ENCODE assay signal across 16 mouse cellular contexts in genomic region chr9:95328261-95329052, GRCm38 (mm10).
DNase-seq lines count a peak whose midpoint lies in the region; ATAC-seq lines count a peak whose summit lies in the region.
"Had no signal": no experiment of that assay in that cellular context is flagged by ENCODE, and none has a peak within 500 bp of the region (broad histone marks: within the 10 kb centered on the region; RNA-seq: fewer than 3 reads in every experiment).

No protein-coding gene starts in this region.

- no peak overlapping the region for H3K9ac ChIP-seq in heart, embryonic 12.5 days
- H3K9ac ChIP-seq in lung, embryonic 15.5 days: no peak overlapping the region
- no peak overlapping the region for H3K9ac ChIP-seq in liver, embryonic 11.5 days (ENCODE audit: low read depth, low read length)
- H3K9ac ChIP-seq: liver, embryonic 14.5 days had no signal

- no peak overlapping the region for H3K27ac ChIP-seq in heart, embryonic 12.5 days (ENCODE audit: poor library complexity, severe bottlenecking)
- H3K27ac ChIP-seq in lung, embryonic 15.5 days: no peak overlapping the region
- H3K27ac ChIP-seq in liver, embryonic 11.5 days (ENCODE audit: low read depth, low read length): no peak overlapping the region
- H3K27ac ChIP-seq: layer of hippocampus, adult 2 months; liver, embryonic 14.5 days; midbrain, embryonic 10.5 days had no signal

- peak overlapping the region; percentile 21; the same call in 1 of the 2 replicates for H3K4me2 ChIP-seq in heart, embryonic 12.5 days
- no peak overlapping the region for H3K4me2 ChIP-seq in lung, embryonic 15.5 days
- no peak overlapping the region for H3K4me2 ChIP-seq in liver, embryonic 11.5 days

- no peak for DNase-seq in heart, postnatal 10 days
- no peak for DNase-seq in lung, postnatal 14 days
- DNase-seq in liver, embryonic 11.5 days (ENCODE audit: low spot score): no peak
- peak; percentile 29 to 35 for DNase-seq in thymus, postnatal 36 days
- no peak for DNase-seq in cerebellum, adult 11-12 months
- DNase-seq: B cell, adult 2 months; cerebellum, adult 18-20 months; embryo, embryonic 11 days; heart, postnatal 4 days; kidney, adult 2 months had no signal

- peaks cover 11% of the 10 kb centered on the region; the same call in 1 of the 2 replicates for H3K4me1 ChIP-seq in heart, embryonic 12.5 days (replicated peaks)
- H3K4me1 ChIP-seq in lung, embryonic 15.5 days: peaks cover 4% of the 10 kb centered on the region; the same call in 1 of the 2 replicates
- H3K4me1 ChIP-seq in liver, embryonic 11.5 days (replicated peaks; ENCODE audit: control insufficient read depth, insufficient read depth, low read length): no peaks in the 10 kb centered on the region

- WGBS in heart, embryonic 12.5 days: 51% methylated on average over 12 of the region's 15 CpGs
- WGBS in lung, embryonic 15.5 days: 70% methylated on average over 11 of the region's 15 CpGs
- WGBS in liver, embryonic 11.5 days: 53% methylated on average over 11 of the region's 15 CpGs

- H3K9me3 ChIP-seq in heart, embryonic 12.5 days (replicated peaks): no peaks in the 10 kb centered on the region
- H3K9me3 ChIP-seq in lung, embryonic 15.5 days: no peaks in the 10 kb centered on the region
- H3K9me3 ChIP-seq in liver, embryonic 11.5 days (ENCODE audit: control insufficient read depth, low read length): no peaks in the 10 kb centered on the region
- H3K9me3 ChIP-seq: midbrain, embryonic 10.5 days had no signal

- no peak for ATAC-seq in heart, embryonic 12.5 days (ENCODE audit: insufficient number of reproducible peaks, low FRiP score)
- ATAC-seq in lung, embryonic 15.5 days (ENCODE audit: borderline replicate concordance, extremely low read depth, low FRiP score, low TSS enrichment): 0 out of 2 replicates have a peak, but pooled peaks have one; percentile 39
- ATAC-seq in liver, embryonic 11.5 days (replicated peaks; ENCODE audit: low FRiP score): 0 out of 2 replicates have a peak, but pooled peaks have one; percentile 23
- no peak for ATAC-seq in erythroid progenitor cell, adult 5-6 weeks (replicated peaks; ENCODE audit: low FRiP score, poor library complexity, severe bottlenecking)

- H3K36me3 ChIP-seq in heart, embryonic 12.5 days: no peaks in the 10 kb centered on the region
- no peaks in the 10 kb centered on the region for H3K36me3 ChIP-seq in lung, embryonic 15.5 days
- no peaks in the 10 kb centered on the region for H3K36me3 ChIP-seq in liver, embryonic 11.5 days (ENCODE audit: control insufficient read depth, insufficient read depth, low read length)
- H3K36me3 ChIP-seq: midbrain, embryonic 10.5 days had no signal

- H3K27me3 ChIP-seq in heart, embryonic 12.5 days (replicated peaks): no peaks in the 10 kb centered on the region
- H3K27me3 ChIP-seq in lung, embryonic 15.5 days: no peaks in the 10 kb centered on the region
- H3K27me3 ChIP-seq in liver, embryonic 11.5 days (replicated peaks; ENCODE audit: control insufficient read depth, insufficient read depth, low read length): no peaks in the 10 kb centered on the region

- no peak overlapping the region for H3K4me3 ChIP-seq in heart, embryonic 12.5 days
- H3K4me3 ChIP-seq in lung, embryonic 15.5 days: no peak overlapping the region
- H3K4me3 ChIP-seq in liver, embryonic 11.5 days (ENCODE audit: low read depth, low read length): no peak overlapping the region
- H3K4me3 ChIP-seq: layer of hippocampus, adult 2 months; midbrain, embryonic 10.5 days had no signal

- intact Hi-C loops in heart, postnatal 10 days (cut with DNase I): loop anchor here (10.0 kb wide), 1 partner anchor 594 kb away; no protein-coding TSS in a partner anchor

Comparison
In these comparisons a context has a peak if more than half of its experiments do, and no peak if none do; other contexts are left out.
1. ATAC-seq: peak in lung, embryonic 15.5 days (single experiment) and liver, embryonic 11.5 days (single experiment); none in heart, embryonic 12.5 days (single experiment) and erythroid progenitor cell, adult 5-6 weeks (single experiment).
2. DNase-seq: peak in thymus, postnatal 36 days (2 of 2); none in heart, postnatal 10 days (0 of 2), lung, postnatal 14 days (single experiment), liver, embryonic 11.5 days (single experiment) and cerebellum, adult 11-12 months (single experiment).